Mouse (Mus musculus) CH12.LX (cell line): Measurements from ENCODE around the gene Ankrd11. TPM values are rescaled to one million over a fixed set of nuclear protein-coding genes. Genes with fewer than 3 reads are reported as not detected.

Experiments used
- DNase-seq: peaks from one replicate; pipeline ENCODE4 v3.0.0-alpha.2; 2013; ENCODE audit errors: extremely low read depth
- H3K27ac ChIP-seq: 2 replicates; pipeline ENCODE4 v1.5.1; 2012; ENCODE audit warnings: low read depth, mild to moderate bottlenecking, control low read depth, moderate library complexity; ENCODE audit not compliant: insufficient read depth
- H3K27me3 ChIP-seq: replicated peaks from 2 replicates; pipeline ENCODE3; 2012; ENCODE audit warnings: inconsistent platforms
- H3K36me3 ChIP-seq, 2 experiments: replicated peaks in 1 of 2; 2 replicates each; pipeline versions ENCODE3 to v1.6.1; 2012; ENCODE audit warnings: inconsistent platforms in 1 of 2, low read length in 1 of 2, mild to moderate bottlenecking in 1 of 2, mixed read lengths in 1 of 2, moderate library complexity in 1 of 2; ENCODE audit not compliant: control insufficient read depth in 1 of 2, insufficient read depth in 1 of 2
- H3K4me1 ChIP-seq, 2 experiments: 2 replicates each; pipeline ENCODE4 v1.6.1; 2012; ENCODE audit warnings: inconsistent platforms in 1 of 2, moderate library complexity in 1 of 2; ENCODE audit not compliant: insufficient read depth in 2 of 2, control insufficient read depth in 1 of 2
- H3K4me2 ChIP-seq: 2 replicates; pipeline ENCODE4 v1.6.1; 2012; ENCODE audit warnings: low read depth, mild to moderate bottlenecking, control low read depth; ENCODE audit not compliant: poor library complexity, insufficient read depth, severe bottlenecking
- H3K4me3 ChIP-seq, 3 experiments: fragments of 150-350 bp in 1 of 3; sonication (generic) in 1 of 3; replicated peaks in 1 of 3; 2 replicates each; pipeline versions ENCODE3 to v1.5.1; 2011 to 2012; ENCODE audit warnings: low read depth in 2 of 3, low read length in 2 of 3, mild to moderate bottlenecking in 2 of 3, moderate library complexity in 2 of 3, control low read depth in 1 of 3, improper control_type of control experiment in 1 of 3, inconsistent platforms in 1 of 3, mixed read lengths in 1 of 3; ENCODE audit not compliant: poor library complexity in 1 of 3
- H3K79me2 ChIP-seq: replicated peaks from 2 replicates; pipeline ENCODE4 v1.6.1; 2012; ENCODE audit warnings: mild to moderate bottlenecking, moderate library complexity; ENCODE audit not compliant: control insufficient read depth, poor library complexity, insufficient read depth, severe bottlenecking; ENCODE audit errors: extremely low read depth
- H3K9ac ChIP-seq: 2 replicates; pipeline ENCODE4 v1.6.1; 2012; ENCODE audit warnings: low read depth, mild to moderate bottlenecking, control low read depth, moderate library complexity; ENCODE audit not compliant: insufficient read depth
- H3K9me3 ChIP-seq: replicated peaks from 2 replicates; pipeline ENCODE3; 2012; ENCODE audit warnings: low read length, inconsistent platforms, mixed read lengths
- BHLHE40 ChIP-seq: IDR thresholded peaks from 2 replicates; pipeline ENCODE4 v1.6.1; 2011; ENCODE audit warnings: mild to moderate bottlenecking, low read depth, low read length, improper control_type of control experiment
- CHD1 ChIP-seq: IDR thresholded peaks from 2 replicates; pipeline ENCODE4 v1.6.1; 2012; ENCODE audit warnings: low read depth, low read length, improper control_type of control experiment, inconsistent platforms
- CTCF ChIP-seq, 2 experiments: IDR thresholded peaks in 1 of 2; conservative IDR thresholded peaks in 1 of 2; 2 replicates each; pipeline ENCODE4 v1.5.1; 2011 to 2012; ENCODE audit warnings: low read depth in 2 of 2, low read length in 2 of 2, improper control_type of control experiment in 1 of 2, inconsistent platforms in 1 of 2, mild to moderate bottlenecking in 1 of 2, moderate library complexity in 1 of 2
- E2F4 ChIP-seq: IDR thresholded peaks from 2 replicates; pipeline ENCODE4 v1.6.1; 2011; ENCODE audit warnings: low read depth, low read length, improper control_type of control experiment; ENCODE audit not compliant: insufficient replicate concordance
- EP300 ChIP-seq: IDR thresholded peaks from 2 replicates; pipeline ENCODE4 v1.6.1; 2011; ENCODE audit warnings: low read length, improper control_type of control experiment
- ETS1 ChIP-seq: conservative IDR thresholded peaks from 2 replicates; pipeline ENCODE4 v1.6.1; 2012; ENCODE audit warnings: low read depth, mild to moderate bottlenecking, inconsistent platforms, low read length, improper control_type of control experiment, moderate library complexity
- GABPA ChIP-seq: IDR thresholded peaks from 2 replicates; pipeline ENCODE4 v1.6.1; 2012; ENCODE audit warnings: low read depth, low read length, improper control_type of control experiment, inconsistent platforms; ENCODE audit not compliant: insufficient replicate concordance
- HCFC1 ChIP-seq: IDR thresholded peaks from 2 replicates; pipeline ENCODE4 v1.6.1; 2012; ENCODE audit warnings: low read depth, mild to moderate bottlenecking, inconsistent platforms, low read length, improper control_type of control experiment
- IRF4 ChIP-seq: IDR thresholded peaks from 2 replicates; pipeline ENCODE4 v1.6.1; 2014; ENCODE audit warnings: low read depth, mild to moderate bottlenecking, inconsistent platforms, low read length, improper control_type of control experiment
- JUN ChIP-seq: IDR thresholded peaks from 2 replicates; pipeline ENCODE4 v1.6.1; 2011; ENCODE audit warnings: low read depth, mild to moderate bottlenecking, low read length, improper control_type of control experiment, moderate library complexity; ENCODE audit not compliant: insufficient read depth
- KAT2A ChIP-seq: IDR thresholded peaks from 2 replicates; pipeline ENCODE4 v1.6.1; 2012; ENCODE audit warnings: low read length, improper control_type of control experiment, inconsistent platforms; ENCODE audit not compliant: insufficient replicate concordance
- MAFK ChIP-seq: IDR thresholded peaks from 2 replicates; pipeline ENCODE4 v1.6.1; 2011; ENCODE audit warnings: low read length, improper control_type of control experiment; ENCODE audit not compliant: insufficient replicate concordance
- MEF2A ChIP-seq: IDR thresholded peaks from 2 replicates; pipeline ENCODE4 v1.6.1; 2014; ENCODE audit warnings: low read depth, mild to moderate bottlenecking, inconsistent platforms, low read length, improper control_type of control experiment, borderline replicate concordance
- MYC ChIP-seq: IDR thresholded peaks from 2 replicates; pipeline ENCODE4 v1.6.1; 2011; ENCODE audit warnings: low read depth, mild to moderate bottlenecking, improper control_type of control experiment, low read length
- NELFE ChIP-seq: IDR thresholded peaks from 2 replicates; pipeline ENCODE4 v1.6.1; 2011; ENCODE audit warnings: low read depth, low read length, improper control_type of control experiment
- PAX5 ChIP-seq: IDR thresholded peaks from 2 replicates; pipeline ENCODE4 v1.6.1; 2012; ENCODE audit warnings: low read length, inconsistent platforms, mixed read lengths
- RCOR1 ChIP-seq: conservative IDR thresholded peaks from 2 replicates; pipeline ENCODE4 v1.6.1; 2012; ENCODE audit warnings: low read depth, mild to moderate bottlenecking, inconsistent platforms, low read length, improper control_type of control experiment
- SMC3 ChIP-seq: IDR thresholded peaks from 2 replicates; pipeline ENCODE4 v1.6.1; 2011; ENCODE audit warnings: low read depth, low read length, improper control_type of control experiment
- TBP ChIP-seq: conservative IDR thresholded peaks from 2 replicates; pipeline ENCODE4 v1.6.1; 2011; ENCODE audit warnings: low read depth, low read length, improper control_type of control experiment
- TCF12 ChIP-seq: IDR thresholded peaks from 2 replicates; pipeline ENCODE4 v1.6.1; 2014; ENCODE audit warnings: low read depth, mild to moderate bottlenecking, inconsistent platforms, low read length, improper control_type of control experiment
- UBTF ChIP-seq: IDR thresholded peaks from 2 replicates; pipeline ENCODE4 v1.6.1; 2012; ENCODE audit warnings: low read depth, mild to moderate bottlenecking, inconsistent platforms, low read length, improper control_type of control experiment, moderate library complexity
- USF1 ChIP-seq: IDR thresholded peaks from 2 replicates; pipeline ENCODE4 v1.6.1; 2014; ENCODE audit warnings: low read depth, mild to moderate bottlenecking, inconsistent platforms, low read length, improper control_type of control experiment
- USF2 ChIP-seq: conservative IDR thresholded peaks from 2 replicates; pipeline ENCODE4 v1.6.1; 2011; ENCODE audit warnings: low read depth, low read length, improper control_type of control experiment
- ZKSCAN1 ChIP-seq: IDR thresholded peaks from 2 replicates; pipeline ENCODE4 v1.6.1; 2012; ENCODE audit warnings: low read depth, inconsistent platforms, low read length, improper control_type of control experiment, borderline replicate concordance
- ZNF384 ChIP-seq: IDR thresholded peaks from 2 replicates; pipeline ENCODE4 v1.6.1; 2012; ENCODE audit warnings: low read depth, low read length, improper control_type of control experiment, inconsistent platforms
- dilution Hi-C: fragments of 300-500 bp; cut with MboI; formaldehyde crosslinking; loops from 2 replicates; pipeline ENCODE4 v1.14.3; 2020; ENCODE audit warnings: low sequenced_read_pairs; ENCODE audit not compliant: extremely low pct_unique_long_range_greater_than_20kb, extremely low pct_ligation_motif_present
- in situ Hi-C: fragments of 300-500 bp; cut with MboI; formaldehyde crosslinking; loops from 3 replicates; pipeline ENCODE4 v1.14.3; 2019; ENCODE audit warnings: low sequenced_read_pairs, low pct_ligation_motif_present, low pct_unique_long_range_greater_than_20kb, mixed read lengths
- polyA plus RNA-seq: library from polyadenylated mRNA; unstranded; fragments of >175 nt; gene quantifications from 2 replicates; pipeline ENCODE4 v1.2.1, GENCODE M21; 2012; ENCODE audit warnings: low read depth; ENCODE audit not compliant: insufficient read length
- total RNA-seq, 2 experiments: library from RNA; depleted of rRNA; stranded (reverse); fragments of 300-350 nt in 1 of 2; fragments of >200 nt in 1 of 2; gene quantifications; 2 replicates each; pipeline ENCODE4 v1.2.3; 2012 to 2014

Ankrd11 gene
- total and polyA plus RNA-seq, 3 experiments: 37.4 to 74.9 (median 60.7) TPM

DNA sequence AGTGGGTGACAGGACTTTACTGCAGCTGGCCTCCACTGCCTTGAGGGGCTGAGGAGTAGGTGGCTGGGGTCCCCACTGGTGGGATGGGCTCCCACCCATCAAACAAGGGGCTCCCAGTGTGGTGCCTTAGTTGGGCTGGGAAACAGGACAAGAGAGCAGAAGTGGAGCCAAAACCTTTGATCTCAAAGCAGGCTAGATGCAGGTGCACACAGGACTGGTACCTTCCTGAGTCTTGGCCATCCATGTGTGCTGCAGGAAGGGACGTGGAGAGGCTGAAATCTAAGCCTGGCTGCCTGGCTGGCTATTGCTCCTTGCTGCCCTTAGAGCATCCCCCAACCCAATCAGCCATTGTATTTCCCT is 189.6 kb downstream of the Ankrd11 start:
- no peak for TF ChIP-seq KAT2A
- TF ChIP-seq EP300: no peak
- no peak for TF ChIP-seq CTCF (conservative IDR thresholded peaks at IDR 0.05 in 1 of 2, IDR thresholded peaks at IDR 0.05 in 1 of 2; ENCODE audit: low read depth in 2 of 2, low read length in 2 of 2)
- TF ChIP-seq CHD1: no peak
- TF ChIP-seq PAX5: no peak
- TF ChIP-seq SMC3: no peak
- TF ChIP-seq TCF12: no peak
- TF ChIP-seq MEF2A: no peak
- TF ChIP-seq TBP: no peak
- no peak for TF ChIP-seq HCFC1
- TF ChIP-seq USF2: no peak
- TF ChIP-seq JUN: no peak
- no peak for TF ChIP-seq NELFE
- TF ChIP-seq MAFK: no peak

DNA sequence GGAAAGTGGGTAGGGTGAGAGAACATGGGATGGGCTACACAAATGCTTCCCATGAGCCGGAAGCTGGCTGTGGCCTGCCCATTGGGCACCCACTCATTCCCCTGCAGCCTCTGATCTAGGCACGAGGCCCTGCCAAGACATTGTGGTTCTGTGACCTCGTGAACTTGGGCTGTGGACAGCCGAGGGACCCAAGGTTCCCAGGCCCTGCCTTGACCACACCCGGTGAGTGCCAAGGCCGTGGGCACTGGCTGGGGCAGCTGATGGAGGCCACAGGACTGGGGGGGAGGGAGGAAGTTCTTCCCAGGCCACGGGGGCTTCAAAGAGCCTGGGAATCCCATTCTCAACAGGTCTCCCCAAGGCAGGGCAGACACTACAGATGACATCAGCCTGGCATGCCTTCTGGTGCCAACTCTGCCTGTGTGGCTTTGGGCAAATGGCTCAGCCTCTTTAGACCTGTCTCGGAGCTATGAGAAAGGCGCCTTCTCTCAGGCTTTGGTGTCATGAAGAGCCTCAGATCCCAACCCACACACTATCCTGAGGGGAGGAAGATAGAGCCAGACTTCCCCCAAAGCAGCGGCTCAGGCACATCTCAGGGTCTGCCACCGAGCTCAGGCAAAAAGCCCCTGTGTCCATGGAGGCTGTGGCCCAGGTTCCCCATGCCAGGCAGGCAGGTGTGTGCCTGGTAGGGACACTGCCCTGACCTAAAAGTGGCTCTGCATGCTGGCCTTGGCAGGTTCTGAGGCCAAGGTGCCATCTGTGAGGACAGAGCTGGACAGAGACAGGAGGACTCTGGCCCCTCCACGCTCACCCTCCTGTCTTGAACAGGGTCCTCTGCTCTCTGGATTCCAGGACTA is 190.2 kb downstream of the Ankrd11 start:
- DNase-seq: no peak
- dilution Hi-C loops: no loop called here
- no peak overlapping the region for H3K4me3 ChIP-seq

More for the DNA sequence above, 189.6 kb downstream of the Ankrd11 start:
- Histone ChIP-seq H3K9me3 (no peaks in the 10 kb centered on the region), H3K9ac (no peak overlapping the region), H3K4me1 (peaks cover 3 to 5% of the 10 kb centered on the region in 2 experiments; a peak in 2 of 4 replicates), H3K27ac (no peak overlapping the region), H3K4me3 (no peak overlapping the region), H3K36me3 (no peaks in the 10 kb centered on the region), H3K27me3 (peaks cover 95% of the 10 kb centered on the region), H3K4me2 (no peak overlapping the region), H3K79me2 (no peaks in the 10 kb centered on the region)
- no peak for DNase-seq
- dilution Hi-C loops: no loop called here
- in situ Hi-C loops: no loop called here

More for the DNA sequence above, 190.2 kb downstream of the Ankrd11 start:
- Histone ChIP-seq H3K4me1 (peaks cover 3 to 5% of the 10 kb centered on the region in 2 experiments; a peak in 2 of 4 replicates), H3K27me3 (peaks cover 95% of the 10 kb centered on the region), H3K9ac (no peak overlapping the region), H3K4me2 (no peak overlapping the region), H3K36me3 (no peaks in the 10 kb centered on the region), H3K27ac (no peak overlapping the region), H3K9me3 (no peaks in the 10 kb centered on the region), H3K79me2 (no peaks in the 10 kb centered on the region)
- no peak for TF ChIP-seq BHLHE40
- TF ChIP-seq ZKSCAN1: no peak
- no peak for TF ChIP-seq UBTF
- no peak for TF ChIP-seq ZNF384
- no peak for TF ChIP-seq E2F4
- no peak for TF ChIP-seq GABPA
- TF ChIP-seq IRF4: no peak
- no peak for TF ChIP-seq ETS1
- TF ChIP-seq MYC: no peak
- TF ChIP-seq USF1: no peak
- no peak for TF ChIP-seq RCOR1
- TF ChIP-seq CHD1: no peak
- in situ Hi-C loops: no loop called here
